7 mouse cellular contexts compared by ENCODE assay signal in the genomic region with DNA sequence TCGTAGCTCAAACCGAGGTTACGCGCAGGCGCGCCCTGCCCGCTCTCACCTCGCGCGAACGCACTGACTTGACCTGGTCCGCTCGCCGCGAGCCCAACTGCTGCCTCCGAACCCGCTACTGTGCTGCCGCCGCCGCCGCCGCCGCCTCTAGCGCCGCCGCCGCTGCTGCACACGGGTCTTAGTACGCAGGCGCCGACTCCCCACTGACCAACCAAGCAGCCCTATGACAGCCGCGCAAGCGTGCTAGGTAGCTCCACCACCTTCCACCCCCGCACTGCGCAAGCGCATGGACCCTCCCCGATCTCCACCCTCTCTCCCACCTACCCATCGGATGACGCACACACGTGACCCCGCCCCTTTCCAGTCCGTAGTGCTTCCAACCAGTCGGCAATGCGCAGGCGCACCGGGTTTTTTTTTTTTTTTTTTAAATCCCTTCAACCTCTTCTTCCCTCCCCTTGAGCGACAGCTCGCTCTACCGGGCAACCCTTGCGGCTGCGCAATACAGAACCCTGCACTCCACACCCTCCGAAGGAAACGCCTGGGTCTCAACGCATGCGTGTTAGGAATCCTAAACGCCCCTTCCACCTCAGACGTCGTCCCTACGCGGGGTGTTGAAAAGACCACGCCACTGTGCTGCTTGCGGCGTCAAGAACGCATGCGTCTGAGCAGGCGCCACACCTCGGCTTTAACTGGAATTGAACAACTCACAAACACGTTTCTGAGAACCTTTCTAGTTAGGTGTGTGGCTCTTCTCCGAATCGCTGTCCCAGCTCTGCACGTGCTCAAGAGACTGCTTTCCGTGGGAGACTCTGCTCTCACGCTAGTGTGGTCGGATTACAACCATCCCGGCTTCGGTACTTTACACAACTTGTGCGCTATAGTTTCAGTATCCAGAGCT. TPM values are rescaled to one million over a fixed set of nuclear protein-coding genes. Genes with fewer than 3 reads are reported as not detected.
DNase-seq lines count a peak whose midpoint lies in the region; ATAC-seq and TF ChIP-seq lines count a peak whose summit lies in the region.

Gene Eif5a (minus strand): TSS at position 845 of the 898 bp plus-strand sequence.

- H3K27ac ChIP-seq in embryonic facial prominence, embryonic 10.5 days (replicated peaks) = peak within 1 kb of the TSS; percentile 99
- peak within 1 kb of the TSS; percentile 98 for H3K27ac ChIP-seq in intestine, postnatal 0 days (ENCODE audit: low read depth, low read length)
- peak within 1 kb of the TSS; percentile 95 for H3K27ac ChIP-seq in midbrain, embryonic 12.5 days (replicated peaks)
- H3K27ac ChIP-seq in small intestine, adult 2 months (ENCODE audit: insufficient read depth, low read depth, low read length) = peak within 1 kb of the TSS; percentile 93

- peak within 1 kb of the TSS; percentile 87 for H3K9ac ChIP-seq in intestine, postnatal 0 days (ENCODE audit: low read depth, low read length)
- peak within 1 kb of the TSS; percentile 95 for H3K9ac ChIP-seq in midbrain, embryonic 12.5 days (replicated peaks)

- TF ChIP-seq POLR2A in small intestine, adult 2 months (IDR thresholded peaks at IDR 0.05; ENCODE audit: low read depth, low read length) = peak; percentile 63

- no peaks in the 10 kb centered on the region for H3K9me3 ChIP-seq in embryonic facial prominence, embryonic 10.5 days
- no peaks in the 10 kb centered on the region for H3K9me3 ChIP-seq in intestine, postnatal 0 days (ENCODE audit: control insufficient read depth)
- H3K9me3 ChIP-seq in midbrain, embryonic 12.5 days = no peaks in the 10 kb centered on the region

- under 1% methylated on average over 78 of the region's 78 CpGs for WGBS in embryonic facial prominence, embryonic 10.5 days
- under 1% methylated on average over 73 of the region's 78 CpGs for WGBS in intestine, postnatal 0 days
- under 1% methylated on average over 78 of the region's 78 CpGs for WGBS in midbrain, embryonic 12.5 days
- WGBS in small intestine, adult 2 months = under 1% methylated on average over 78 of the region's 78 CpGs

- peak; percentile 82 for TF ChIP-seq CTCF in intestine, postnatal 0 days (IDR thresholded peaks at IDR 0.05; ENCODE audit: low read depth)
- TF ChIP-seq CTCF in small intestine, adult 2 months (IDR thresholded peaks at IDR 0.05; ENCODE audit: extremely low read depth, insufficient read length, insufficient replicate concordance, low read depth, low read length) = peak; percentile 43; the same call in 1 of the 2 replicates

- H3K4me2 ChIP-seq in intestine, postnatal 0 days (replicated peaks; ENCODE audit: low read depth) = peak within 1 kb of the TSS; percentile 94
- peak within 1 kb of the TSS; percentile 96 for H3K4me2 ChIP-seq in midbrain, embryonic 12.5 days (replicated peaks)

- DNase-seq in adrenal gland, postnatal 10 days = peak; percentile 100
- DNase-seq in embryonic facial prominence, embryonic 10.5 days (ENCODE audit: low spot score) = peak; percentile 100
- peak; percentile 96 for DNase-seq in gonadal fat pad, adult 2 months (ENCODE audit: low read depth)
- DNase-seq in left cerebral cortex, postnatal 4 days = peak; percentile 100

- peaks cover 42% of the 10 kb centered on the region for H3K4me1 ChIP-seq in embryonic facial prominence, embryonic 10.5 days
- H3K4me1 ChIP-seq in intestine, postnatal 0 days (replicated peaks; ENCODE audit: control insufficient read depth, insufficient read depth, low read length) = 0 out of 2 replicates have a peak, but pooled peaks cover 5% of the 10 kb centered on the region
- H3K4me1 ChIP-seq in midbrain, embryonic 12.5 days = peaks cover 23% of the 10 kb centered on the region
- H3K4me1 ChIP-seq in small intestine, adult 2 months (ENCODE audit: control insufficient read depth, insufficient read depth, insufficient read length, low read length) = peaks cover 6% of the 10 kb centered on the region; the same call in 1 of the 2 replicates

- intact Hi-C loops in left cerebral cortex, postnatal 4 days (cut with DNase I) = no loop called here

- H3K36me3 ChIP-seq in embryonic facial prominence, embryonic 10.5 days (replicated peaks) = peaks cover 33% of the 10 kb centered on the region
- peaks cover 27% of the 10 kb centered on the region for H3K36me3 ChIP-seq in intestine, postnatal 0 days (ENCODE audit: control insufficient read depth, insufficient read depth)
- H3K36me3 ChIP-seq in midbrain, embryonic 12.5 days = peaks cover 27% of the 10 kb centered on the region
- H3K36me3 ChIP-seq in small intestine, adult 2 months (ENCODE audit: control insufficient read depth, insufficient read depth, low read length) = peaks cover 22% of the 10 kb centered on the region

- H3K27me3 ChIP-seq in embryonic facial prominence, embryonic 10.5 days (replicated peaks; ENCODE audit: low read depth, poor library complexity, severe bottlenecking) = no peaks in the 10 kb centered on the region
- no peaks in the 10 kb centered on the region for H3K27me3 ChIP-seq in intestine, postnatal 0 days (replicated peaks; ENCODE audit: control insufficient read depth, insufficient read depth, low read length)
- no peaks in the 10 kb centered on the region for H3K27me3 ChIP-seq in midbrain, embryonic 12.5 days
- no peaks in the 10 kb centered on the region for H3K27me3 ChIP-seq in small intestine, adult 2 months (ENCODE audit: control insufficient read depth, insufficient read depth, low read length)

- ATAC-seq in intestine, postnatal 0 days = peak; percentile 95
- ATAC-seq in midbrain, embryonic 12.5 days (ENCODE audit: low FRiP score, low read depth) = peak; percentile 95

- H3K4me3 ChIP-seq in embryonic facial prominence, embryonic 10.5 days = peak within 1 kb of the TSS; percentile 99
- H3K4me3 ChIP-seq in intestine, postnatal 0 days (ENCODE audit: low read depth, low read length) = peak within 1 kb of the TSS; percentile 70
- H3K4me3 ChIP-seq in midbrain, embryonic 12.5 days = peak within 1 kb of the TSS; percentile 98
- peak within 1 kb of the TSS; percentile 95 for H3K4me3 ChIP-seq in small intestine, adult 2 months (ENCODE audit: low read depth, low read length)

RNA-seq across cellular contexts. Expression of gene Eif5a, which starts in this region (rescaled TPM):
- 100 to 1,000 TPM; 578 to 644 TPM for total RNA-seq in adrenal gland, postnatal 10 days (2021)
- polyA plus RNA-seq in embryonic facial prominence, embryonic 10.5 days (2016; fragmentation: Nextera tagmentation; extraction: Ambion mirVana) = 2,818 and 3,035 TPM in 2 replicates
- polyA plus RNA-seq in gonadal fat pad, adult 2 months (2012; rRNA removed) = 457 and 520 TPM in 2 replicates
- polyA plus RNA-seq in intestine, postnatal 0 days (2015; fragmentation: Nextera tagmentation; extraction: Ambion mirVana) = 716 and 774 TPM in 2 replicates
- total RNA-seq in left cerebral cortex, postnatal 4 days (2021) = 100 to 1,000 TPM; 539 to 555 TPM
- polyA plus RNA-seq in midbrain, embryonic 12.5 days (2016; fragmentation: Nextera tagmentation; extraction: Ambion mirVana) = 1,395 and 1,465 TPM in 2 replicates
- 136 and 230 TPM in 2 replicates for polyA plus RNA-seq in small intestine, adult 2 months (2012; rRNA removed)

Comparison
In these comparisons a context has a peak if more than half of its experiments do, and no peak if none do; other contexts are left out.
1. Peak in every context shown above with its lines: DNase-seq, ATAC-seq, H3K4me3 ChIP-seq and H3K27ac ChIP-seq.